In genomic region chr5:104048139-104048538, GRCm38 (mm10) we compare ENCODE assay signal across 8 mouse cellular contexts. TPM values are rescaled to one million over a fixed set of nuclear protein-coding genes. Genes with fewer than 3 reads are reported as not detected.
DNase-seq lines count a peak whose midpoint lies in the region; ATAC-seq lines count a peak whose summit lies in the region.

No protein-coding gene starts in this region.

- H3K4me1 ChIP-seq in heart, embryonic 11.5 days (ENCODE audit: control insufficient read depth, insufficient read depth, low read length) = peaks cover 12% of the 10 kb centered on the region; the same call in 1 of the 2 replicates
- peaks cover 20% of the 10 kb centered on the region for H3K4me1 ChIP-seq in hindbrain, embryonic 10.5 days (replicated peaks)
- H3K4me1 ChIP-seq in midbrain, embryonic 12.5 days = peaks cover 10% of the 10 kb centered on the region

- H3K27ac ChIP-seq in heart, embryonic 11.5 days (ENCODE audit: low read depth, low read length) = no peak overlapping the region
- no peak overlapping the region for H3K27ac ChIP-seq in hindbrain, embryonic 10.5 days
- H3K27ac ChIP-seq in midbrain, embryonic 12.5 days (replicated peaks) = no peak overlapping the region

- WGBS in heart, embryonic 11.5 days (ENCODE audit: insufficient replicate concordance) = 45% methylated on average over 4 of the region's 4 CpGs
- WGBS in hindbrain, embryonic 10.5 days = 58% methylated on average over 4 of the region's 4 CpGs
- WGBS in midbrain, embryonic 12.5 days = 56% methylated on average over 4 of the region's 4 CpGs

- no peaks in the 10 kb centered on the region for H3K9me3 ChIP-seq in heart, embryonic 11.5 days (replicated peaks; ENCODE audit: control insufficient read depth, low read length)
- H3K9me3 ChIP-seq in hindbrain, embryonic 10.5 days = no peaks in the 10 kb centered on the region
- H3K9me3 ChIP-seq in midbrain, embryonic 12.5 days = no peaks in the 10 kb centered on the region

- H3K9ac ChIP-seq in heart, embryonic 11.5 days (ENCODE audit: low read depth, low read length) = peak overlapping the region; percentile 22; the same call in 1 of the 2 replicates
- H3K9ac ChIP-seq in midbrain, embryonic 12.5 days (replicated peaks) = no peak overlapping the region

- H3K4me3 ChIP-seq in heart, embryonic 11.5 days (ENCODE audit: low read depth, low read length) = peak overlapping the region; percentile 90
- H3K4me3 ChIP-seq in hindbrain, embryonic 10.5 days = peak overlapping the region; percentile 86
- H3K4me3 ChIP-seq in midbrain, embryonic 12.5 days = peak overlapping the region; percentile 83; the same call in 1 of the 2 replicates

- peaks cover 8% of the 10 kb centered on the region for H3K36me3 ChIP-seq in heart, embryonic 11.5 days (ENCODE audit: control insufficient read depth, insufficient read depth, low read length)
- peaks cover 31% of the 10 kb centered on the region for H3K36me3 ChIP-seq in hindbrain, embryonic 10.5 days
- H3K36me3 ChIP-seq in midbrain, embryonic 12.5 days = peaks cover 22% of the 10 kb centered on the region

- DNase-seq in heart, postnatal 10 days = no peak
- DNase-seq in ZHBTc4 (ENCODE audit: low read depth, low spot score) = peak; percentile 25
- DNase-seq in hindbrain, embryonic 10.5 days (ENCODE audit: low spot score) = no peak
- no peak for DNase-seq in left cerebral cortex, postnatal 36 days (ENCODE audit: low spot score in 2 of 2)
- no peak for DNase-seq in frontal cortex, adult 2 months (ENCODE audit: extremely low spot score in 1 of 2, low spot score in 1 of 2)
- no peak for DNase-seq in gastrocnemius, postnatal 25 days

- H3K4me2 ChIP-seq in heart, embryonic 11.5 days = peak overlapping the region; percentile 82
- peak overlapping the region; percentile 68 for H3K4me2 ChIP-seq in midbrain, embryonic 12.5 days (replicated peaks)

- intact Hi-C loops in heart, postnatal 10 days (cut with DNase I) = no loop called here
- intact Hi-C loops in left cerebral cortex, postnatal 36 days (cut with DNase I) = loop anchor here (10.0 kb wide), 1 partner anchor 193 kb away; no protein-coding TSS in a partner anchor

- no peaks in the 10 kb centered on the region for H3K27me3 ChIP-seq in heart, embryonic 11.5 days (ENCODE audit: control insufficient read depth, insufficient read depth, low read length)
- H3K27me3 ChIP-seq in hindbrain, embryonic 10.5 days (ENCODE audit: insufficient read depth, poor library complexity, severe bottlenecking) = no peaks in the 10 kb centered on the region
- H3K27me3 ChIP-seq in midbrain, embryonic 12.5 days = 0 out of 2 replicates have a peak, but pooled peaks cover 3% of the 10 kb centered on the region

- no peak for ATAC-seq in heart, embryonic 11.5 days (replicated peaks; ENCODE audit: insufficient number of reproducible peaks, low FRiP score, low TSS enrichment)
- ATAC-seq in midbrain, embryonic 12.5 days (ENCODE audit: low FRiP score, low read depth) = no peak

RNA-seq across cellular contexts. Expression of gene Nudt9, which starts 2.0 kb away (rescaled TPM):
- 51.8 and 53.5 TPM in 2 replicates for polyA plus RNA-seq in heart, embryonic 11.5 days (2014; fragmentation: Nextera tagmentation; extraction: Ambion mirVana)
- total RNA-seq in heart, postnatal 10 days (2021) = 10 to 100 TPM; 45.8 to 46.6 TPM
- polyA plus RNA-seq in hindbrain, embryonic 10.5 days (2016; fragmentation: Nextera tagmentation; extraction: Ambion mirVana) = 68.9 and 75.8 TPM in 2 replicates
- polyA plus RNA-seq in midbrain, embryonic 12.5 days (2016; fragmentation: Nextera tagmentation; extraction: Ambion mirVana) = 54.4 and 58.9 TPM in 2 replicates
- 10 to 100 TPM; 55.7 to 66.0 TPM for total RNA-seq in left cerebral cortex, postnatal 36 days (2021)
- polyA plus RNA-seq in frontal cortex, adult 2 months (2012; rRNA removed) = 79.1 and 81.9 TPM in 2 replicates
- 10 to 100 TPM; 50.4 to 55.4 TPM for total RNA-seq in gastrocnemius, postnatal 25 days (2021)

RNA-seq across cellular contexts. Expression of gene Hsd17b11, which starts 26.4 kb away (rescaled TPM):
- 4.2 and 5.3 TPM in 2 replicates for polyA plus RNA-seq in heart, embryonic 11.5 days (2014; fragmentation: Nextera tagmentation; extraction: Ambion mirVana)
- total RNA-seq in heart, postnatal 10 days (2021) = 10 to 100 TPM; 29.4 to 31.6 TPM
- 1.2 and 2.2 TPM in 2 replicates for polyA plus RNA-seq in hindbrain, embryonic 10.5 days (2016; fragmentation: Nextera tagmentation; extraction: Ambion mirVana)
- 1.3 TPM in 2 replicates for polyA plus RNA-seq in midbrain, embryonic 12.5 days (2016; fragmentation: Nextera tagmentation; extraction: Ambion mirVana)
- total RNA-seq in left cerebral cortex, postnatal 36 days (2021) = 10 to 100 TPM; 42.5 to 46.7 TPM
- 48.7 and 49.3 TPM in 2 replicates for polyA plus RNA-seq in frontal cortex, adult 2 months (2012; rRNA removed)
- total RNA-seq in gastrocnemius, postnatal 25 days (2021) = 1 to 10 TPM; 7.8 to 8.3 TPM

RNA-seq across cellular contexts. Expression of gene Gm17660, which starts 29.3 kb away (rescaled TPM):
- not detected in 2 replicates for polyA plus RNA-seq in heart, embryonic 11.5 days (2014; fragmentation: Nextera tagmentation; extraction: Ambion mirVana)
- not detected for total RNA-seq in heart, postnatal 10 days (2021)
- not detected in 2 replicates for polyA plus RNA-seq in hindbrain, embryonic 10.5 days (2016; fragmentation: Nextera tagmentation; extraction: Ambion mirVana)
- not detected in 2 replicates for polyA plus RNA-seq in midbrain, embryonic 12.5 days (2016; fragmentation: Nextera tagmentation; extraction: Ambion mirVana)
- total RNA-seq in left cerebral cortex, postnatal 36 days (2021) = 1 to 10 TPM in 1 of 2 experiments, not detected in 1; 1.0 TPM
- polyA plus RNA-seq in frontal cortex, adult 2 months (2012; rRNA removed) = not detected in 2 replicates
- total RNA-seq in gastrocnemius, postnatal 25 days (2021) = not detected
